Mouse (Mus musculus): ENCODE measurements at regions not wholly inside any gene's neighbourhood (a gene's known extent, or its start where the extent isn't known, plus 50 kb on each side); places are given as distances from the start of the nearest gene placed in this dataset.

DNA sequence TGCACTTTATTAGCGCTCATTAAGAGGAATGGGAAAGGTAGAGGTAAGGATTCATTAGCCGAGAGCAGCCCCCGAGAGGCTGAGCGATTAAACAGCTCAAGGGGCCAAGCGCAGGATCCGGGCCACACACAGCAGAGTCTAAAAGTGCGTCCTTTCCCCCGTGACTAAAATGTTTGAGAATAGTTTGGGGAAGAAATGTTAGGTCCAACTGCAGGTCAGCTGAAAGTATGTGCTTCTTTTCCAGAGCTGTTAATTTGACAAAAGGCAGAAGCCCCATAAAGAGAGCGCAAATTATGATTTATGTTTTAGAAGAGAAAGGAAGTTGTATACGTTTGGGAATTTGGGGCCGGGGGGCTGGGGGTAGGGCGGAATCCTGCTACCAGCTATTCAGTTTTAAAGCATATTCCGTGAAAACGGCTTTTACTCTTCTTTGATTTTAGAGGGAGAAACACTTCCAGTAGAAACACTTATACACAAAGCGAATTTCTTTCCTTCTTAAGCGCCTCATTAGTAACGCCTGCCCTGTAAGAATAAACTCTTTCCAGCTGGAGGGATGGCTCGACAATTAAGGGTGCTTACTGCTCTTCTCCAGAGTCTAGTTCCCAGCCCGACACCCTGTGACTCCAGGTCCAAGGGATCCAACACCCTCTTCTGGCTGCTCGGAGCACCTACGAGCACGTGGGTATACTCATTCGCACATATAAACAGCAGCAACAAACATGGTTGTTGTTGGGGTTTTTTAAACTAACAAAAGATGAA lies 210.8 kb upstream of the 1700056E22Rik start:
- no peak for TF ChIP-seq CTCF (IDR thresholded peaks at IDR 0.05; ENCODE audit: low read depth, low read length)
- no peak for TF ChIP-seq POLR2A (IDR thresholded peaks at IDR 0.05; ENCODE audit: borderline replicate concordance, low read depth, low read length)

Measured in bone marrow macrophage, adult 2 months (primary cell).